Mouse (Mus musculus): ENCODE data around the gene Platr17. TPM values are rescaled to one million over a fixed set of nuclear protein-coding genes. Genes with fewer than 3 reads are reported as not detected.
"Not testable (repeated sequence)": the region's sequence is repeated elsewhere in the genome, so short reads cannot be mapped to it uniquely, and the experiment has no call there.

The Platr17 gene
- total RNA-seq (2017), result 1.6 to 5.9 TPM (median 5.5 TPM) in 3 replicates

DNA sequence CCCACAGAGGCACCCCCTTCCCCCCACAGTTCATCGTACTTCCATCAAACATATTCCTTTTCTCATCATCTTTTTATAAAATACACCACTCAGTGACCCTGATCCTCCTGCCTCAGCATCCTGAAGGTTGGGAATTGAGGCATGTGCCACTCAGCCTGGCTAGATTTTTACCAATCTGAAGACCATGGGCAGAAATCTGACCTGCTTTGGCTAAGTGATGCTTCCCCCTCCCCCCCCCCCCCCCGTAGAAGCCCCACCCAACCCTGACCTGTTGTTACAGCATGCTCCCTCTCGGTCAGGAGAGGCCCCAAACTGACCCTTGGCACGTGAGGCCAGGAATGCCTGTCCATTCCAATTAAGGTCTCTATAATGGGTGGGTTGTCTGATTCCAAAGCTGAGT is at the start of gene Platr17:
TSS of gene Platr17 (plus strand) at position 301 of the 400 bp plus-strand sequence.
- not testable (repeated sequence) for ATAC-seq (replicated peaks; ENCODE audit: insufficient number of reproducible peaks, low FRiP score, low TSS enrichment, poor library complexity, severe bottlenecking)

DNA sequence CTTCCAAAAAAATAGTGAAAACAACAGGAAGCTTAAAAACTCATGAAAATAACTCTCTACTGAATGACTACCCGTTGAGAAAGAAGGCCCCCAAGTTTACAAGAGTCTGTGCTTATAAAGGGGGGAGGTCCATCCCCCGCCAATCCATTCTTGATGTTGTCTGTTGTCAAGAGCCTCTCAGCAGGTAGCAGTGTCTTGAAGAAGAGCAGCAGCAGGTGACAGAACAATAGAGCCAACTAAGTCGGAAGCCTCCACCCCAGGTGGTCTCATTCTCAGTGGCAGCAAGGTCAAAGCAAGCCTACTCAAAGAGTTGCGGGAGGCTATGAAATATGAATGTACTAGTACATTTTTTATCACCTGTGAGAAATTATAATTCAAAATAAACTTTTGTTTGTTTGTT is 47.1 kb upstream of the Platr17 start:
- no peak for ATAC-seq (replicated peaks; ENCODE audit: insufficient number of reproducible peaks, low FRiP score, low TSS enrichment, poor library complexity, severe bottlenecking)

DNA sequence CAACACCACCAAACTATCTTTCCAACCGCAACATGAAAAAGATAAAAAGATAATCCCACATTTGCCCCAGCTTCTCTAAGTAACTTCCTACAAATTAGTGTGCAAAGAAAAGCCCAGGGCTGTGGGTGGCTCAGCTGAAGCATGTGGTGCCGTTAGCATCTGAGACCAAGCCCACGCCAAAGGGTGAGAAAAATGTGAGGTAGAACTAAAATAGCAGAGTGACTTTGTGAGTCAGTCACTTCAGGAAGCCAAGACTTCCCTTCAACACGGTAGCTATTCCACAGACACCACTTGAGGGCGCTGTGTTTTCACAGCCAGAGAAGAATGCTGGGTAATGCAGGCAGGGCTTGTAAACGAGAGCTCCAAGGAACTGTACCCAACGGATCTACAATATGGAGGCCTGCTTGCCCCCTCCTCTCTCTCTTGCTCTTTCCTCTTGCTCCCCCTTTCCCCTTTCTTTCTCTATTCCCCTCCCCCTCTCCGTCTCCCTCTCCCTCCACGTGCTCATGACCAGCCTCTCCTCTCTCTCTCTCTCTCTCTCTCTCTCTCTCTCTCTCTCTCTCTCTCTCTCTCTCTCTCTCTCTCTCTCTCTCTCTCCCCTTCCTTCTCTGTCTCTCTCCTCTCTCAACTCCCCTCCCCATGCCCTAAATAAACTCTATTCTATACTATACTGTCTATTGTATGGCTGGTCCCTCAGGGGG is 39.5 kb upstream of the Platr17 start:
- ATAC-seq (replicated peaks; ENCODE audit: insufficient number of reproducible peaks, low FRiP score, low TSS enrichment, poor library complexity, severe bottlenecking), result peak; percentile 90

DNA sequence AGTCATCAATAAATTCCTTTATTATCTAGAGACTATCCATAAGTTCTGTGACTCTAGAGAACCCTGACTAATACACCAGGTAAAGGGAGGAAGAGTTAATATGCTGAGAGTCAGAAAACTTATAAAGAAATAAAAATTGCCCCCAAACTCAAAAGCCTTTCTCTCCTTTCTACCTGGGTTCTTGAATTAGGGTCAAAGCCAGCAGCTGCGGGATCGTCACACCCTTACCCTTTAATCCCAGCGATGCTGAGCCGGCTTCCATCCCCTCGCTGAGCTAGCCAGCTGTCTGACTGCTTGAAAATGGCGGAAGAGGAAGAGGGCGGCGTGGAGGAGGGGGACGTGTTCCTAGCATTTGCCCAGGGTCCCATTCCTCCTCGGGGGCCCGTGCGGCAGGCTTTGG is 31.4 kb upstream of the Platr17 start, which contains the start of gene Gm7029:
TSS of gene Gm7029 (plus strand) at position 301 of the 400 bp plus-strand sequence.
- ATAC-seq (replicated peaks; ENCODE audit: insufficient number of reproducible peaks, low FRiP score, low TSS enrichment, poor library complexity, severe bottlenecking), result not testable (repeated sequence)

DNA sequence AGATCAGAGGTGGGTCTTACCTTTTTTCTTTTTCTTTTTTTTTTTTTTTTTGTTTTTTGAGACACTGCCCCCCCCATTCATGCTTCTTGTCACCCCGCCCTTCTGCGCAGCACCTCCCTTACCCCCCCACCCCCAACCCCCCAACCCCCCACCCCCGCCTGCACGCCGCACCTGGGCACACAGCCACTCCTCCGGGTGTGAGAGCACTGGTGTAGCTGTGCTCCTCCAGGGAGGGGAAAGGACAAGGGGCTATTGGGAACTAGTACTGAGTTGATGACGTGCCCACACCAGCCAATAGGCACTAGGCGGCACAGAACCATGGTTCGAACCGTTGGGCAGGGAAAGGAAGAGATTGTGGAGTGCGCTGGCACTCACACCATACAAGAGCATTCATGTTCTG is 30.5 kb upstream of the Platr17 start:
- ATAC-seq (replicated peaks; ENCODE audit: insufficient number of reproducible peaks, low FRiP score, low TSS enrichment, poor library complexity, severe bottlenecking), result no peak

DNA sequence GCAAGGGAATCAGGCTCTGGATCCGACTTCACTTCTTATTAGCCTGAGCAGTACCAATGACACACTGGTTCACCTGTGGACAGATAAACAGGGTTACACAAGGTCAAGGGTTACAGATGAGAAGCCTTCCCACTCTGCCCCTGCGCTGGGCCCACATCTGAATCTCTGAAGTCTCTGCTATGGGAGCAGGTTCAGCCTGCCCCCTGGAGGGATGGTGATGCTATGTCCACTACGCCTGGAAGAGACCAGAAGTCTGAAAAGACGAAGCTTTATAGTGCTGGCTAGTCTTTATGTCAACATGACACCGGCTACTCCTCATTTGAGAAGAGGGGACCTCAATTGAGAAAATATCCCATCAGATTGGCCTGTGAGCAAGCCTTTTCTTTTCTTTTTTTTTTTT is 29.1 kb upstream of the Platr17 start:
- ATAC-seq (replicated peaks; ENCODE audit: insufficient number of reproducible peaks, low FRiP score, low TSS enrichment, poor library complexity, severe bottlenecking), result 0 out of 2 replicates have a peak, but pooled peaks have one; percentile 22

DNA sequence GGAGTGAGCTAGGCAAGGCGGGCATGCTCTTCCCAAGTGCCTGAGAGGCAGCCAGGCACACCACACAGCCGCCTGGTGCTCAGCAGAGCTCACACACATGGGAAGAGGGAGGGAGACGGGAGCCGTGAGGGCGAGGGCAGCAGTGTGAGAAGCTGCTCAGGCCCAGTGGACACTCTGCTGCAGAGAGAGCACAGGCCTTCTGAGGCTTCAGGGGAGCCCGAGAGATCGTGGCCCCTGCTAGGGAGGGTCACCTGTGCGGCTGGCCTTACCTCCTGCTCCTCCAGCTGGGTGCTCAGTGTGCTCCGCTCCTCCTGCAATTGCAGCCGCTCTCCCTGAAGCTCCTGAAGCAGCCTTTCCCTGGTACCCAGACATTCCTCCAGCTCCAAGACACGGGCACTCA is 20.6 kb upstream of the Platr17 start:
- ATAC-seq (replicated peaks; ENCODE audit: insufficient number of reproducible peaks, low FRiP score, low TSS enrichment, poor library complexity, severe bottlenecking), result not testable (repeated sequence)

DNA sequence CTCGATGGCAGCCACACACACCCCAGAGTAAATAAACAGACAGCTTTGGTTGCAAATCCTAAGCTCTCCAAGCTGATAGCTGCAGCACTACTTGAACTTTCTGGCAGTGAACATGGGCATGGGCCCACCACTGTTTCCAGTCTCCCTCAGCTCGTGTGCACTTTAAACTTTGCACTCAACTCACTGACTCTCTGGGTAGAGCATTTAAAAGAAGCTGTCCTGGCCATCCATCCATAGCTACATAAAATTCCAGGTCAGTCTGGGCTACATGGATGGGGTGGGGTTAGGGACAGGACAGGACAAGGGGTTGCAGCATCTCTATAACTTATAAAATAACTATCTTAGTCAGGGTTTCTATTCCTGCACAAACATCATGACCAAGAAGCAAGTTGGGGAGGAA is 17.1 kb upstream of the Platr17 start:
- ATAC-seq (replicated peaks; ENCODE audit: insufficient number of reproducible peaks, low FRiP score, low TSS enrichment, poor library complexity, severe bottlenecking), result not testable (repeated sequence)

DNA sequence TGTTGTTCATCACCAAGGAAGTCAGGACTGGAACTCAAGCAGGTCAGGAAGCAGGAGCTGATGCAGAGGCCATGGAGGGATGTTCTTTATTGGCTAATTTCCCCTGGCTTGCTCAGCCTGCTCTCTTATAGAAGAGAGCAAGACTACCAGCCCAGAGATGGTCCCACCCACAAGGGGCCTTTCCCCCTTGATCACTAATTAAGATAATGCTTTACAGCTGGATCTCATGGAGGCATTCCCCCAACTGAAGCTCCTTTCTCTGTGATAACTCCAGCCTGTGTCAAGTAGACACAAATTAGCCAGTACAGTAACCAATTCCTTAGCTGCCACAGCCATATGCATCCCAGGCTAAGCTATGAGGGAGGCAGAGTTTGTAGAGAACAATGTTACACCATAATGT is 16.7 kb upstream of the Platr17 start:
- ATAC-seq (replicated peaks; ENCODE audit: insufficient number of reproducible peaks, low FRiP score, low TSS enrichment, poor library complexity, severe bottlenecking), result not testable (repeated sequence)

DNA sequence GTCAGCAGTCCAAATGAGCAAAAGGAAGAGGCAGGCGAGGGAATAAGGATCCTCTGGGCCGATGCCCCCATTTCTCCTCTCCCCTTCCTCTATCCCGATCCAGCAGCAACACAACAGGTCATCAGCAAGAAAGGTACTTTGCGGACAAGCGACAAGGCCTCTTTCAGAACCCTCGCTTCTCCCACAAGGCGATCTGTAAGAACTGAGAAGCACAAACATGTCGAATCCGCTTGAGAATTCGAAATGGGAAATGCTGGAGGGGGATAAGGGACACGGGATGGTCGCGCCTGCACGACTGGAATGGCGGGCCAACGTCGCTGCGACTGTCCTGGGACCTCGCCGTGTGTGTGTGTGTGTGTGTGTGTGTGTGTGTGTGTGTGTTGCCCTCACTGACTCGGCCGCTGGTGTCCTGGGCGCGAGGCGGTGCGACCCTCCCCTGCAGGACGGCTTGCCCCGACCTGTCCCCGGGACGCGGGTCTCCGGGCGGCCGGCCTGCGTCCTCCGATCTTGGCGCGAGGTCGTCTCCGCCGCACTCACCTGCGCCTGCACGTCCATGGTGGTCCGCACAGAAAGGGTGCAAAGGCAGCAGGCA is 14.9 kb upstream of the Platr17 start:
- ATAC-seq (replicated peaks; ENCODE audit: insufficient number of reproducible peaks, low FRiP score, low TSS enrichment, poor library complexity, severe bottlenecking), result not testable (repeated sequence)

DNA sequence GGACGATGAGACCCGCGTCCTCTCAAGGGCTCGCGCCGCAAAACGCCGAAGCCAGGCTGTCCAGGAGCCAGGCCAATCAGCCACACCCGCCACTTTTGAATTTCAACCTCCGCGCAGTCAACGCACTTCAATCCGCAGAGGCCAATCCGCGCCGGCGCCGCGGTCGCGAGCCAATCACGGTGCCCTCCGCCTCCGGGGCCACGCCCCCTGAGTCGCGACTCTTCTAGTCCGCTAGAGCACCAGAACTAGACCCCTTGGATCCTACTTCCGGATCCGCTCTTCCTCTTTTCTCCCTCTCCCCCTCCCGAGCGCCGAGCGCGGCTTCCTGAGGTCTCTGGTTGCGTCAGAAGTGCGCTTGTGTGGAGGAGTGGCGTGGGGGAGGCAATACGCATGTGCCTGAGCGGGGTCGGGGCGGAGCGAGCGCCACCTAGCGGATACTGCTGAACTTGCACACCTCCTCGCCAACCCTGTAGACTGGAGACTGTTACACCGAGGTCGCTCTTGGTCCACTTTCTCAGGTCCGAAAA is 14.3 kb upstream of the Platr17 start, which contains the start of gene Kifc1:
TSS of gene Kifc1 (minus strand) at position 129 of the 527 bp plus-strand sequence.
- ATAC-seq (replicated peaks; ENCODE audit: insufficient number of reproducible peaks, low FRiP score, low TSS enrichment, poor library complexity, severe bottlenecking), result peak; percentile 97

DNA sequence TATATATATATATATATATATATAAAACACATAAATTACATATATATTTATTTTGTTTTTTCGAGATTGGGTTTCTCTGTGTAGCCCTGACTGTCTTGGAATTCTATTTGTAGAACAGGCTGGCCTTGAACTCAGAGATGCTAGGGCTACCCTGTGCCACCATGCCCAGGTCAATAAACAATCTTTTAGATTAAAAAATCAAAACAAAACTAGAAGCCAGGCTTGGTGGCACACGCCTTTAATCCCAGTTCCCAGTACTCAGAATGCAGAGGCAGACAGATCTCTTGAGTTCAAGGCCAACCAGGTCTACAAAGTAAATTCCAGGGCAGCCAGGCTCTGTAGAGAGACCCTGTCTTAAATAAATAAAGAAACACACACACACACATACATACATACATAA is 13.6 kb upstream of the Platr17 start:
- ATAC-seq (replicated peaks; ENCODE audit: insufficient number of reproducible peaks, low FRiP score, low TSS enrichment, poor library complexity, severe bottlenecking), result no peak

DNA sequence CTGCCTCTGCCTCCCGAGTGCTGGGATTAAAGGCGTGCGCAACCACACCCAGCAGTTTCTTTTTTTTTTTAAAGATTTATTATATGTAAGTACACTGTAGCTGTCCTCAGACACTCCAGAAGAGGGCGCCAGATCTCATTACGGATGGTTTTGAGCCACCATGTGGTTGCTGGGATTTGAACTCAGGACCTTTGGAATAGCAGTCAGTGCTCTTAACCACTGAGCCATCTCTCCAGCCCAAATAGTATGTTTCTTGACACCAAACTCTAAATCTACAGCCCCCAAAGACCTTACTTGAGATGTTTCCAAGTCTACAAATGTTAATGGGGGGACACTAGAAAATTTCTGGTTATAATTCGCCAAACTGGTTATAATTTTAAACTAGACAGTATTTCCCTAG is 13.0 kb upstream of the Platr17 start:
- ATAC-seq (replicated peaks; ENCODE audit: insufficient number of reproducible peaks, low FRiP score, low TSS enrichment, poor library complexity, severe bottlenecking), result not testable (repeated sequence)

DNA sequence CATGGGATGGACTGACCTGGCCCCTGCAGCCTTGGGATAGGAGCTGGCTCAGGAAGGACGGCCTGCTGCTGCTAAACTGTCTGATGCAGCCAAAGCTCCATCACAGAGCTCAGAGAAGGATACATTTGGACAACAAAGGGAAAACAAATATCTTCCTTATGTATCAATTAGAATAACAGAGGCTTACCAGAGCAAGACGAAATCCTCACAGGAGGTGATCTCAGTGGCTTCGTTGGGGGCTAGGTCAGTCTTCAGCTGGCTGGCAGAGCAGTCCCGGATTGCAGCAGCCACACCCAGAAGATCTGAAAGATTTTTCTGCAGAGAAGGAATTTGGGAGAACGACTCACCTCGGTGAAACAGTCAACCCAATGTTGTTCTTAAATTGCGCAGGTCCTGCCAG is 12.5 kb upstream of the Platr17 start:
- ATAC-seq (replicated peaks; ENCODE audit: insufficient number of reproducible peaks, low FRiP score, low TSS enrichment, poor library complexity, severe bottlenecking), result no peak

DNA sequence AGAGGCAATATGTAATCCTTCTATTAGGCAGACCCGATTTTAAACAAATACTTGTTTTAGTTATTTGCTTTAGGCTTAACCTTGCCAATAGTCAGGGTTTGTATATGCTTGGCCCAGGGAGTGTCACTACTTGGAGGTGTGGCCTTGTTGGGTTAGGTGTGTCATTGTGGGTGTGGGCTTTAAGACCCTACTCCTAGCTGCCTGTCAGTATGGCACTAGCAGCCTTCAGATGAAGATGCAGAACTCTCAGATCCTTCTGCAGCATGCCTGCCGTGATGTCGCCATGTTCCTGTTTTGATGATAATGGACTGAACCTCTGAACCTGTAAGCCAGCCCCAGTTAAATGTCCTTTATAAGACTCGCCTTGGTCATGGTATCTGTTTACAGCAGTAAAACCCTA is 11.9 kb upstream of the Platr17 start:
- not testable (repeated sequence) for ATAC-seq (replicated peaks; ENCODE audit: insufficient number of reproducible peaks, low FRiP score, low TSS enrichment, poor library complexity, severe bottlenecking)

DNA sequence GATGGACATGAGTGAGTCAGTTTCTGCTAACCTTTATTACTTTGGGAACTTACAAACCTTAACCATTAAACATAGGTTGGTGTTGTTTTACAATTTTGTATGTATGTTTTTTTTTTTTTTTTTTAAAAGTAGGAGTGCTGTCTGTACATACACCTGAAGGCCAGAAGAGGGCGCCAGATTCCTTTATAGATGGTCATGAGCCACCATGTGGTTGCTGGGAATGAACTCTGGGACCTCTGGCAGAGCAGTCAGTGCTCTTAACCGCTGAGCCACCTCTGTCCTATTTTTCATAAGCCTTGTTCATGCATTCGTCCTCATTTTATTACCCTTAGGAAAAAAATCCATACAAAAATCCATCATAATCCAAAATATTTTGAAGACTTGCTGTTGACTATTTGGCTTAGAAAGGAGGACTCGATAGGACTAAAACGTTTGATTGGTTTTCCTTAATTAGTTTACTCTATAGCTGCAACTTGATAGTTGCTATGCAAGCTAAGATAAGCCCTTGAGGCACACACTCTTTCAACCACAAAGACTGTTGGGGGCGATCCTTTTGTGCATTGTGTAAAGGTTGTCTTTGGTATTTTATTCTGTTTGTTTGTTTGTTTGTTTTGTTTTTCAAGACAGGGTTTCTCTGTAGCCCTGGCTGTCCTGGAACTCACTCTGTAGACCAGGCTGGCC is 7.7 kb upstream of the Platr17 start:
- no peak for ATAC-seq (replicated peaks; ENCODE audit: insufficient number of reproducible peaks, low FRiP score, low TSS enrichment, poor library complexity, severe bottlenecking)

DNA sequence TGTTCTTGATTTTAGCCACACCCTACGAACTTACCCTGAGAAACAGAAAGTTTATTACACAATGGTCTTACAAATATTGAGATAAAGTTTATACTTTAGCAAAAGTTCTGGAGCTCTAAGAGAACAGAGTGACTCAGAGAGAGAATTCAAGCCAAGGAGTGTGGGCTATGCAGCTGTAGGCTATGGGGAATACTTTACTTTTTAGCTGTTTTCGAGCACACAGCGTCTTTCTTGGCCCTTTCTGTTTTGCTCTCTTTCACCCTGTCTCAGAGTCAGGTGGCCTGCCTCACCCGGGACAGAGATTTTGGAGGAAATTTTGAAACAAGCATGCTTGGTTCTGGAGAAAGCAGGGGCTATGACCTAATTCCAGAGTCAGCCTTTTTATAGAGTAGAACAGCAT is 6.7 kb upstream of the Platr17 start:
- ATAC-seq (replicated peaks; ENCODE audit: insufficient number of reproducible peaks, low FRiP score, low TSS enrichment, poor library complexity, severe bottlenecking), result not testable (repeated sequence)

DNA sequence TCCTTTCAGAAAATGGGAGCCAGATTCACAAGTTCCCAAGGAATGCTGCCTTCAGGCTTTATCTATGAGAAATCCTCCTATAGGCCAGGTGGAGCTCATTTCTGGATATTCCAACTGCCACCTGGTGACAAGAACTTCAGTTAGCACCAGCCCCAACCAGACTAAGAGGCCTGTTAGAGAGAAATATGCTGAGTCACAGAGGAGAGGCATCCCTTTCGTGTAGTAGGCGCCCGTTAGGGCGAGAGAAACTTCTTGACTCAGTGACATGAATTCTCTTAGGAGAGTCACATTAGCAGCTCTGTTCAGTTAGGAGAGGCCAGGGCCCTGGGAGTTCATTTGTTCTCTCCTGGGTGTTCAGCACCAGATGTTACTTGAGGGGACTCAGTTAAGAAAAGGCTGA is 5.3 kb upstream of the Platr17 start:
- ATAC-seq (replicated peaks; ENCODE audit: insufficient number of reproducible peaks, low FRiP score, low TSS enrichment, poor library complexity, severe bottlenecking), result 0 out of 2 replicates have a peak, but pooled peaks have one; percentile 16

DNA sequence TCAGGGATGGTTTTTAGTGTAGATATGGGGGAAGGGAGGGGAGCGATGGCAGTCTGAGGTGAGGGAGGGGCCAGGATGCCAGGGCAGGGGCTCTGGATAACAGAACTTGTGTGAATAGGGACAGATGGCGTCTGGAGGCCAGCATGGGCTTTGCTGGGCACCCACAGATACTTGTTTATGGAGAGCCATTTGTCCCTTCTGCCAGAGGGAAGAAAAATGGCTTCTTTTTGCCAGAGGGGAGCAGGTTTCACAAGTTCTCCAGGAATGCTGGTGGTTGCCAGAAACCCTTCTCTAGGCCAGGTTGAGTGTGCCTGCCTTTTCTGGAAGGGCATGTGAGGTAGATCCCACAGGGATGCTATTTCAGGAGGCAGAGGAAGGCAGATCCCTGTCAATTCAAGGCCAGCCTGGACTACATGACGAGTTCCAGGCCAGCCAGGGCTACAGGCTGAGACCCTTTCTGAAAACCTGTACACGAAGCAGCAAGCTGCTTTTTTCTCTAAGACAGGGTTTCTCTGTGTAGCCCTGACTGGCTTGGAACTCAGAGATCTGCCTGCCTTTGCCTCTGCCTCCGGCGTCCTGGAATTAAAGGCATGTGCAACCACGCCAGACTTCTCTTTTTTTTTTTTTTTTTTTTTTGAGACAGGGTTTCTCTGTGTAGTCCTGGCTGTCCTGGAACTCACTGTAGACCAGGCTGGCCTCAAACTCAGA is 4.5 kb upstream of the Platr17 start:
- no peak for ATAC-seq (replicated peaks; ENCODE audit: insufficient number of reproducible peaks, low FRiP score, low TSS enrichment, poor library complexity, severe bottlenecking)
